Comparison of ENCODE assay signal across 9 mouse cellular contexts in genomic region chr14:50061590-50061954, GRCm38 (mm10). TPM values are rescaled to one million over a fixed set of nuclear protein-coding genes. Genes with fewer than 3 reads are reported as not detected.
DNase-seq lines count a peak whose midpoint lies in the region; ATAC-seq lines count a peak whose summit lies in the region.
"Had no signal": no experiment of that assay in that cellular context is flagged by ENCODE, and none has a peak within 500 bp of the region (broad histone marks: within the 10 kb centered on the region; RNA-seq: fewer than 3 reads in every experiment).

No protein-coding gene starts in this region.

- no peaks in the 10 kb centered on the region for H3K36me3 ChIP-seq in hindbrain, embryonic 11.5 days (ENCODE audit: control insufficient read depth, insufficient read depth, low read length)

- H3K4me2 ChIP-seq in hindbrain, embryonic 11.5 days (replicated peaks; ENCODE audit: low read depth, low read length), result peak overlapping the region; percentile 76

- peak; percentile 15; the same call in 1 of the 2 replicates for ATAC-seq in frontal cortex, adult (ENCODE audit: low TSS enrichment)
- ATAC-seq in hindbrain, embryonic 11.5 days (ENCODE audit: low FRiP score), result peak; percentile 53
- ATAC-seq in megakaryocyte, adult 5-6 weeks (ENCODE audit: poor library complexity, severe bottlenecking), result peak; percentile 43
- ATAC-seq in monocyte, adult 5-6 weeks (replicated peaks; ENCODE audit: insufficient number of reproducible peaks, low FRiP score, low TSS enrichment, poor library complexity, severe bottlenecking), result no peak

- H3K9ac ChIP-seq in hindbrain, embryonic 11.5 days (ENCODE audit: low read depth, low read length), result peak overlapping the region; percentile 71

- 0% methylated on average over 13 of the region's 13 CpGs for WGBS in hindbrain, embryonic 11.5 days

- H3K4me3 ChIP-seq in hindbrain, embryonic 11.5 days (ENCODE audit: low read depth, low read length), result peak overlapping the region; percentile 75

- no peaks in the 10 kb centered on the region for H3K27me3 ChIP-seq in hindbrain, embryonic 11.5 days (ENCODE audit: control insufficient read depth, insufficient read depth, low read length)

- H3K27ac ChIP-seq in hindbrain, embryonic 11.5 days (ENCODE audit: low read depth, low read length), result peak overlapping the region; percentile 78; the same call in 1 of the 2 replicates

- H3K9me3 ChIP-seq in hindbrain, embryonic 11.5 days (ENCODE audit: control insufficient read depth, low read length), result no peaks in the 10 kb centered on the region

- no peak for DNase-seq in frontal cortex, adult 2 months (ENCODE audit: extremely low spot score in 1 of 2, low spot score in 1 of 2)
- peak; percentile 2 for DNase-seq in ovary, postnatal 14 days (ENCODE audit: low spot score)
- no peak for DNase-seq in ovary, postnatal 36 days (ENCODE audit: low spot score)
- DNase-seq in hindbrain, embryonic 11.5 days (ENCODE audit: low spot score), result no peak
- no peak for DNase-seq in left cerebral cortex, adult 18-20 months (ENCODE audit: low spot score in 2 of 2)

- H3K4me1 ChIP-seq in hindbrain, embryonic 11.5 days (replicated peaks; ENCODE audit: control insufficient read depth, insufficient read depth, low read length), result 0 out of 2 replicates have a peak, but pooled peaks cover 3% of the 10 kb centered on the region

RNA-seq across cellular contexts. Expression of gene Olfr725, which starts 21.4 kb away (rescaled TPM):
- polyA plus RNA-seq in frontal cortex, adult 2 months (2012; rRNA removed), result not detected in 2 replicates
- not detected in 2 replicates for polyA plus RNA-seq in hindbrain, embryonic 11.5 days (2014; fragmentation: Nextera tagmentation; extraction: Ambion mirVana)
- not detected in 2 replicates for total RNA-seq in megakaryocyte, adult 5-6 weeks (2015)
- not detected in 2 replicates for total RNA-seq in megakaryocyte, adult 5-6 weeks (2017)
- total RNA-seq in monocyte, adult 5-6 weeks (2017), result not detected in 3 replicates
- not detected for total RNA-seq in left cerebral cortex, adult 18-20 months (2021)
- polyA plus RNA-seq: C2C12 had no signal

RNA-seq across cellular contexts. Expression of gene Olfr726, which starts 29.2 kb away (rescaled TPM):
- polyA plus RNA-seq in frontal cortex, adult 2 months (2012; rRNA removed), result 0.06 TPM in 1 of 2 replicates, not detected in the other
- polyA plus RNA-seq in hindbrain, embryonic 11.5 days (2014; fragmentation: Nextera tagmentation; extraction: Ambion mirVana), result not detected in 2 replicates
- not detected in 2 replicates for total RNA-seq in megakaryocyte, adult 5-6 weeks (2015)
- total RNA-seq in megakaryocyte, adult 5-6 weeks (2017), result not detected in 2 replicates
- not detected in 3 replicates for total RNA-seq in monocyte, adult 5-6 weeks (2017)
- not detected for total RNA-seq in left cerebral cortex, adult 18-20 months (2021)
- polyA plus RNA-seq: C2C12 had no signal
